ENCODE assay signal across 18 mouse cellular contexts in genomic region chr14:107051946-107052551, GRCm38 (mm10).
"Had no signal": no experiment of that assay in that cellular context is flagged by ENCODE, and none has a peak within 500 bp of the region (broad histone marks: within the 10 kb centered on the region; RNA-seq: fewer than 3 reads in every experiment).

No protein-coding gene starts in this region.

- H3K4me2 ChIP-seq: lung, embryonic 15.5 days; midbrain, embryonic 11.5 days; midbrain, embryonic 13.5 days; midbrain, embryonic 15.5 days; neural tube, embryonic 13.5 days; neural tube, embryonic 15.5 days had no signal

- DNase-seq: lung, adult 2 months; lung, postnatal 14 days; lung, postnatal 36 days; retina, postnatal 1 day; right cerebral cortex, adult 18-20 months; right cerebral cortex, postnatal 25 days; right cerebral cortex, postnatal 4 days; spleen, adult 18-20 months; thymus, adult 18-20 months; thymus, postnatal 14 days; thymus, postnatal 36 days had no signal

- H3K4me3 ChIP-seq: lung, embryonic 15.5 days; megakaryocyte, embryonic 14.5 days; midbrain, embryonic 13.5 days; midbrain, embryonic 15.5 days; neural tube, embryonic 13.5 days; neural tube, embryonic 15.5 days had no signal

- H3K27me3 ChIP-seq: lung, embryonic 15.5 days; megakaryocyte, embryonic 14.5 days; midbrain, embryonic 13.5 days; midbrain, embryonic 15.5 days; neural tube, embryonic 13.5 days; neural tube, embryonic 15.5 days had no signal

- H3K36me3 ChIP-seq: lung, embryonic 15.5 days; midbrain, embryonic 13.5 days; midbrain, embryonic 15.5 days; neural tube, embryonic 13.5 days; neural tube, embryonic 15.5 days had no signal
